Mouse (Mus musculus) myocyte (in vitro differentiated cells): ENCODE results near the gene Dapk3. TPM values are rescaled to one million over a fixed set of nuclear protein-coding genes. Genes with fewer than 3 reads are reported as not detected.

Source experiments
- H3K27me3 ChIP-seq: one replicate; pipeline ENCODE4 v1.6.1; 2011; ENCODE audit not compliant: control insufficient read depth, insufficient read depth, insufficient read length
- H3K36me3 ChIP-seq: one replicate; pipeline ENCODE4 v1.6.1; 2011; ENCODE audit not compliant: control insufficient read depth, insufficient read depth
- H3K4me2 ChIP-seq: one replicate; pipeline ENCODE4 v1.6.1; 2011; ENCODE audit warnings: low read depth, control low read depth
- H3K4me3 ChIP-seq: one replicate; pipeline ENCODE4 v1.5.1; 2011; ENCODE audit warnings: mild to moderate bottlenecking, control low read depth, moderate library complexity
- H3K79me2 ChIP-seq: one replicate; pipeline ENCODE4 v1.6.1; 2011; ENCODE audit not compliant: control insufficient read depth, insufficient read depth
- H3ac ChIP-seq: one replicate; pipeline ENCODE4 v1.6.1; 2011; ENCODE audit not compliant: control insufficient read depth, insufficient read length
- CEBPB ChIP-seq: IDR thresholded peaks from 2 replicates; pipeline ENCODE4 v1.6.1; 2011; ENCODE audit warnings: mild to moderate bottlenecking, moderate library complexity; ENCODE audit not compliant: poor library complexity, insufficient read depth, severe bottlenecking
- E2F4 ChIP-seq: IDR thresholded peaks from one replicate; pipeline ENCODE4 v1.6.1; 2011; ENCODE audit warnings: mild to moderate bottlenecking, control low read depth, moderate library complexity; ENCODE audit not compliant: insufficient read depth
- MAX ChIP-seq: IDR thresholded peaks from one replicate; pipeline ENCODE4 v1.6.1; 2011; ENCODE audit warnings: low read depth, mild to moderate bottlenecking, control low read depth
- MYOD1 ChIP-seq, 3 experiments: IDR thresholded peaks; one replicate each; pipeline ENCODE4 v1.6.1; 2011; ENCODE audit warnings: control low read depth in 2 of 3, low read depth in 2 of 3, mild to moderate bottlenecking in 2 of 3, moderate library complexity in 1 of 3; ENCODE audit not compliant: insufficient read length in 2 of 3, control insufficient read depth in 1 of 3
- MYOG ChIP-seq, 3 experiments: IDR thresholded peaks; one replicate each; pipeline ENCODE4 v1.6.1; 2011; ENCODE audit warnings: control low read depth in 2 of 3, low read depth in 2 of 3, mild to moderate bottlenecking in 2 of 3; ENCODE audit not compliant: insufficient read length in 2 of 3, control insufficient read depth in 1 of 3, insufficient read depth in 1 of 3
- POLR2A ChIP-seq: IDR thresholded peaks from one replicate; pipeline ENCODE4 v1.6.1; 2011; ENCODE audit warnings: low read depth, mild to moderate bottlenecking, control low read depth, moderate library complexity; ENCODE audit not compliant: insufficient read length
- POLR2AphosphoS2 ChIP-seq: IDR thresholded peaks from one replicate; pipeline ENCODE4 v1.6.1; 2011; ENCODE audit warnings: low read depth, control low read depth; ENCODE audit not compliant: insufficient read length
- REST ChIP-seq: IDR thresholded peaks from one replicate; pipeline ENCODE4 v1.6.1; 2011; ENCODE audit warnings: mild to moderate bottlenecking, control low read depth, moderate library complexity; ENCODE audit not compliant: insufficient read depth, insufficient read length
- SRF ChIP-seq: IDR thresholded peaks from one replicate; pipeline ENCODE4 v1.6.1; 2011; ENCODE audit warnings: low read depth; ENCODE audit not compliant: control insufficient read depth, insufficient read length
- TCF12 ChIP-seq: IDR thresholded peaks from one replicate; pipeline ENCODE4 v1.6.1; 2011; ENCODE audit warnings: mild to moderate bottlenecking, control low read depth; ENCODE audit not compliant: poor library complexity, insufficient read depth, severe bottlenecking
- TCF3 ChIP-seq: IDR thresholded peaks from one replicate; pipeline ENCODE4 v1.6.1; 2011; ENCODE audit warnings: low read depth, control low read depth; ENCODE audit not compliant: insufficient read length
- USF1 ChIP-seq: IDR thresholded peaks from one replicate; pipeline ENCODE4 v1.6.1; 2011; ENCODE audit warnings: low read depth, mild to moderate bottlenecking, control low read depth, moderate library complexity
- polyA plus RNA-seq: library from polyadenylated mRNA; unstranded; fragments of >200 nt; fragmentation: generic; extraction: Trizol; gene quantifications from one replicate; pipeline ENCODE4 v1.2.1, GENCODE M21; 2012; ENCODE audit warnings: missing spikeins

The Dapk3 gene
- polyA plus RNA-seq, 1 experiment: 120 TPM

GRCm38 (mm10) chr10:81136706-81137231 is 46.0 kb upstream of the Dapk3 start:
- Histone ChIP-seq H3K79me2 (peaks cover 40% of the 10 kb centered on the region), H3K4me2 (peak overlapping the region; percentile 85)
- TF ChIP-seq REST (no peak), MAX (no peak), MYOG (IDR thresholded peaks at IDR 0.05; ENCODE audit: control insufficient read depth in 1 of 3, insufficient read depth in 1 of 3, insufficient read length in 2 of 3, low read depth in 2 of 3) (peak in 1 of 3 experiments; percentile 19), USF1 (no peak), POLR2AphosphoS2 (no peak), TCF12 (no peak), POLR2A (peak; percentile 31), TCF3 (no peak), E2F4 (no peak), MYOD1 (IDR thresholded peaks at IDR 0.05; ENCODE audit: control insufficient read depth in 1 of 3, insufficient read length in 2 of 3, low read depth in 2 of 3) (no peak), SRF (no peak), CEBPB (no peak)

GRCm38 (mm10) chr10:81137252-81138130 is 45.3 kb upstream of the Dapk3 start:
- no peak for TF ChIP-seq TCF12
- no peak for TF ChIP-seq MYOG (IDR thresholded peaks at IDR 0.05; ENCODE audit: control insufficient read depth in 1 of 3, insufficient read depth in 1 of 3, insufficient read length in 2 of 3, low read depth in 2 of 3)
- TF ChIP-seq MAX: no peak
- TF ChIP-seq POLR2A: peak; percentile 82
- TF ChIP-seq TCF3: no peak
- no peak for TF ChIP-seq REST
- TF ChIP-seq SRF: peak; percentile 74
- no peak for TF ChIP-seq USF1
- peak; percentile 74 for TF ChIP-seq POLR2AphosphoS2
- peak; percentile 62; the same call in 1 of the 2 replicates for TF ChIP-seq CEBPB
- no peak for TF ChIP-seq E2F4
- no peak for TF ChIP-seq MYOD1 (IDR thresholded peaks at IDR 0.05; ENCODE audit: control insufficient read depth in 1 of 3, insufficient read length in 2 of 3, low read depth in 2 of 3)
- no peaks in the 10 kb centered on the region for H3K36me3 ChIP-seq
- peaks cover 47% of the 10 kb centered on the region for H3K79me2 ChIP-seq

More at GRCm38 (mm10) chr10:81136706-81137231, 46.0 kb upstream of the Dapk3 start:
- Histone ChIP-seq H3K4me3 (peak overlapping the region; percentile 94), H3K36me3 (no peaks in the 10 kb centered on the region), H3K27me3 (no peaks in the 10 kb centered on the region), H3ac (peak overlapping the region; percentile 73)

GRCm38 (mm10) chr10:81138131-81138782 is 44.5 kb upstream of the Dapk3 start:
- Histone ChIP-seq H3K27me3 (no peaks in the 10 kb centered on the region), H3K4me3 (peak overlapping the region; percentile 94), H3K4me2 (peak overlapping the region; percentile 89), H3K79me2 (peaks cover 55% of the 10 kb centered on the region), H3K36me3 (no peaks in the 10 kb centered on the region), H3ac (peak overlapping the region; percentile 73)
- peak in 2 of 3 experiments; percentile 2 to 50 for TF ChIP-seq MYOD1 (IDR thresholded peaks at IDR 0.05; ENCODE audit: control insufficient read depth in 1 of 3, insufficient read length in 2 of 3, low read depth in 2 of 3)
- no peak for TF ChIP-seq POLR2AphosphoS2
- peak in 1 of 3 experiments; percentile 65 for TF ChIP-seq MYOG (IDR thresholded peaks at IDR 0.05; ENCODE audit: control insufficient read depth in 1 of 3, insufficient read depth in 1 of 3, insufficient read length in 2 of 3, low read depth in 2 of 3)

More at GRCm38 (mm10) chr10:81137252-81138130, 45.3 kb upstream of the Dapk3 start:
- peak overlapping the region; percentile 73 for H3ac ChIP-seq
- peak overlapping the region; percentile 89 for H3K4me2 ChIP-seq
- no peaks in the 10 kb centered on the region for H3K27me3 ChIP-seq
- H3K4me3 ChIP-seq: peak overlapping the region; percentile 94

GRCm38 (mm10) chr10:81138821-81139528 is 43.8 kb upstream of the Dapk3 start:
- peak overlapping the region; percentile 89 for H3K4me2 ChIP-seq
- no peaks in the 10 kb centered on the region for H3K36me3 ChIP-seq
- no peak for TF ChIP-seq POLR2A
- TF ChIP-seq TCF3: no peak
- no peak for TF ChIP-seq POLR2AphosphoS2
- no peak for TF ChIP-seq USF1
- TF ChIP-seq CEBPB: no peak
- no peak for TF ChIP-seq MYOD1 (IDR thresholded peaks at IDR 0.05; ENCODE audit: control insufficient read depth in 1 of 3, insufficient read length in 2 of 3, low read depth in 2 of 3)
- no peak for TF ChIP-seq MYOG (IDR thresholded peaks at IDR 0.05; ENCODE audit: control insufficient read depth in 1 of 3, insufficient read depth in 1 of 3, insufficient read length in 2 of 3, low read depth in 2 of 3)
- no peak for TF ChIP-seq TCF12
- no peak for TF ChIP-seq SRF
- no peak for TF ChIP-seq MAX
- TF ChIP-seq REST: no peak
- TF ChIP-seq E2F4: no peak
- peaks cover 62% of the 10 kb centered on the region for H3K79me2 ChIP-seq
- H3K27me3 ChIP-seq: no peaks in the 10 kb centered on the region
- peak overlapping the region; percentile 94 for H3K4me3 ChIP-seq
- H3ac ChIP-seq: peak overlapping the region; percentile 73
